Mouse (Mus musculus) NIH3T3 (cell line): ENCODE data around the gene Ms4a10.
A peak's percentile ranks its signal among the peaks of the same experiment; 100 is the strongest.

ENCODE experiments used
- DNase-seq: peaks from one replicate; pipeline ENCODE4 v3.0.0-alpha.2; 2012; ENCODE audit warnings: low read depth

Gene Ms4a10

GRCm38 (mm10) chr19:10959085-10959977 is 15.1 kb downstream of the Ms4a10 start:
- DNase-seq = peak; percentile 88

GRCm38 (mm10) chr19:10952021-10952939 is 22.2 kb downstream of the Ms4a10 start:
- peak; percentile 75 for DNase-seq

- DNase-seq = no peak
These were observed 24.9 kb downstream of the Ms4a10 start for GRCm38 (mm10) chr19:10949558-10949957.

- DNase-seq = peak; percentile 100
These were observed 25.4 kb downstream of the Ms4a10 start, which contains the start of gene Ccdc86 for GRCm38 (mm10) chr19:10949112-10949511. Gene Ccdc86, minus strand, starts transcription at chr19:10949266.

- DNase-seq = no peak
These were observed 26.1 kb downstream of the Ms4a10 start for GRCm38 (mm10) chr19:10948416-10948815.

GRCm38 (mm10) chr19:10947219-10947618 is 27.3 kb downstream of the Ms4a10 start:
- DNase-seq = no peak

- DNase-seq = no peak
These were observed 28.0 kb downstream of the Ms4a10 start for GRCm38 (mm10) chr19:10946506-10946905.

- DNase-seq = no peak
These were observed 30.5 kb downstream of the Ms4a10 start for GRCm38 (mm10) chr19:10943955-10944354.

GRCm38 (mm10) chr19:10940801-10941457 is 33.5 kb downstream of the Ms4a10 start:
- no peak for DNase-seq

- no peak for DNase-seq
These were observed 34.2 kb downstream of the Ms4a10 start for GRCm38 (mm10) chr19:10940097-10940800.

- DNase-seq = no peak
These were observed 35.7 kb downstream of the Ms4a10 start for GRCm38 (mm10) chr19:10938771-10939170.

- no peak for DNase-seq
These were observed 37.3 kb downstream of the Ms4a10 start, which contains the start of gene Ptgdr2 for GRCm38 (mm10) chr19:10937110-10937563. Gene Ptgdr2, plus strand, starts transcription at chr19:10937160.

- no peak for DNase-seq
These were observed 38.4 kb downstream of the Ms4a10 start for GRCm38 (mm10) chr19:10936077-10936476.

GRCm38 (mm10) chr19:10935029-10935428 is 39.4 kb downstream of the Ms4a10 start:
- DNase-seq = no peak

- DNase-seq = no peak
These were observed 43.8 kb downstream of the Ms4a10 start for GRCm38 (mm10) chr19:10930641-10931040.

GRCm38 (mm10) chr19:10926666-10927065 is 47.8 kb downstream of the Ms4a10 start:
- DNase-seq = peak; percentile 46

GRCm38 (mm10) chr19:10926123-10926621 is 48.3 kb downstream of the Ms4a10 start:
- peak; percentile 44 for DNase-seq

GRCm38 (mm10) chr19:10924220-10924619 is 50.2 kb downstream of the Ms4a10 start:
- peak; percentile 62 for DNase-seq

GRCm38 (mm10) chr19:10921058-10921457 is 53.4 kb downstream of the Ms4a10 start:
- DNase-seq = peak; percentile 35

GRCm38 (mm10) chr19:10920532-10920931 is 53.9 kb downstream of the Ms4a10 start, which contains the start of gene Zp1:
Gene Zp1, minus strand, starts transcription at chr19:10920632.
- DNase-seq = no peak
